Mouse (Mus musculus) right cerebral cortex, postnatal 14 days (tissue): ENCODE results near the gene Olfr263.

ENCODE experiments used
- DNase-seq: peaks from one replicate; pipeline ENCODE4 v3.0.0; 2022

The Olfr263 gene

DNA sequence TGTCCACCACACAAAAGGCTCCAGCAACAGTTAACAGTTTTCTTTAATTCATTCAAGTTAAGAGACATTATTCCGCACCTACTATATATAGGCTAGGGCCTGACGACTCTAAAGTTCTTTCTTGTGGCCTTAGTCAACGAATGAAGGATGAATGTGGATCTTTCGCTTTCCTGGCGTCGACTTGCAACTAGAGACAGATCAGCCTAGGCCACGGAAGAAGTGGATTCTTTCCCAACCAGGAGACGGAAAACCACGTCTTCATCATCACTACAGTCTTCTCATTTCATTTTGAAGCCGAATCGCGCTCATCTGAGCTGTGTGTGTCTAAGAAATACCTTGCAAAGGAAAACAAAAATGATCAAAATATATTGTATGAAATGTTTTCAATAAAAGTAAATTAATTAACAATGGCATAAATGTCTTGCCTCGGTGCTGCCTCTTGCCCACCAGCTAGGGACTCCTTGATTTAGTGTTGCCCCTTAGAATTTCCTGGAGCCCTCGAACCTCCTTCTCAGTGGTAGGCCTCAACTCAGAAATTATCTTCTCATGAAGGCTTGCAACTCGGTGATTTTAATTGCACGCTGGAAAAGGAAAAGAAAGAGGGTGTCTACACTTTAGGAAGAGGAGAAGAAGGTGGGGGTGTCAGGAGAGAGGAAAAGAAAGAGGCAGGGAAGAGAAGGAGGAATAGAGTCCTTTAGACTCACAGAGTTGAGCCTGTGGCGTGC, 41.2 kb downstream of the Olfr263 start:
- no peak for DNase-seq

DNA sequence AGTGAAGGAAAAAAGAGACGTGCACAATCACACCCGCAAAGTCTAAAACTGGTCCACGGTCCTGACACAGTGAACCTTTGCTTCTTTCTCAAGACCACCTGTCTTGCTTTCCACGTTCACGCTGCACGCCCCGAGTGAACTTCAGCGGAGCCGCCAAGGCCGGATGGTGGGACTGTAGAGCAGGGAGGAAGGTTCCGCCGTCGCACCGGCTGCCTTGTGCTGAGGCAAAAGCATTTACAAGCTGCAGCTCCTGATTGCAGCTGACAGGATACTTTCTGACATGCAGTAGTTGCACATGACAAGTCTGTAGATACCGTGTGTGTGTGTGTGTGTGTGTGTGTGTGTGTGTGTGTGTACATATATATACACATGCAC, 41.7 kb downstream of the Olfr263 start:
- no peak for DNase-seq

- no peak for DNase-seq
Measured at GRCm38 (mm10) chr13:21171600-21172150, 42.2 kb downstream of the Olfr263 start.

DNA sequence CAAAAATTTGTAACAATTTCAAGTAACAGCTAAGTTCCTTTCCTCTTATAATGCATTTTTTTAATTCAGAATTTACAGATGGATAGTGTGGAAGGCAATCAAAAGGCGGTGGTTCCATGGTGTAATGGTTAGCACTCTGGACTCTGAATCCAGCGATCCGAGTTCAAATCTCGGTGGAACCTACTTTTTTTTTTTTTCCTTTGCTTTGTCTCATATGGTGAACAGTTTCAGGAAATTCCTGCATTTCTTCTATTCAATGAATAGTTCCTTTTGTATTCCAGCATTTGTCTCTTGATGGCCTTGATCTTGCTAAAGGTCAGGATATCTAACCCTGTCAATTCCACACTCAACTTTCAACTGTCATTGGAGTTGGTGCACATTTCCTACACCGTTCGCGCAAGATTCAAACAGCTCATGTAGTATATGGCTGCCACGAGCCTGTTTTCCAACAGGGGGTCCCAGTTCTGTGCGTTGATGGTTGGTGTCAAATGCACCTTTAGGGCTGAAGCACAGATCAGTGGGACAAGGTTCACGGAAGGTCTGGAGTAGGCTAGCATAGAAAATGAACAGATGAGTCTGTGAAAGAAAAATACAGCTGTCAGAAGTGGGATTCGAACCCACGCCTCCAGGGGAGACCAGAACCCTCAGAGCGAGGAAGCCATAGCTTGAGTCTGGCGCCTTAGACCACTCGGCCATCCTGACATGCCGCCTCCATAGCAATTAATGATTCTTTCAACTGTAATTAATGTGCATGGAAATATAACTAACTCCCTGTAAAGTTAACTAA, 43.0 kb downstream of the Olfr263 start:
- peak; percentile 56 for DNase-seq

DNA sequence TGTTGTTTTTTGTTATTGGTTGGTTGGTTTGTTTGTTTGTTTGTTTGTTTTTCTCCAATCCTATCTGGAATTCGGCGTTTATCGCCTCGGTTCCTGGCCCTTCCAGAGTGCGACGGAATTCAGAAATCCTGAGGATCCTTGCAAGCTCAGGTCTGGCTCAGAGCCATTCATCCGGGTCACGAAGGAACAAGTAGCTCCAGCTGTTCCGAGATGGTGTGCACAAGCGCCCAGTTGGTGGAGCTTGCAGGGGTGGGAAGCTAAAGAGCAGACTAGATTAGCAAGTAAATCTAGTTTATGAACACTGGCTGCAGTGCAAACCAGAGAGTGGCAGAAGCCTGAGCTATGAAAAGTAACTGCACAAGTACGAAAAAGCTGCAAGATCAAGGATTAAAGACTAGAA, 43.6 kb downstream of the Olfr263 start:
- peak; percentile 86 for DNase-seq

GRCm38 (mm10) chr13:21176733-21177132, 47.3 kb downstream of the Olfr263 start:
- DNase-seq: no peak

- no peak for DNase-seq
Measured at GRCm38 (mm10) chr13:21177657-21178056, 48.2 kb downstream of the Olfr263 start.

DNA sequence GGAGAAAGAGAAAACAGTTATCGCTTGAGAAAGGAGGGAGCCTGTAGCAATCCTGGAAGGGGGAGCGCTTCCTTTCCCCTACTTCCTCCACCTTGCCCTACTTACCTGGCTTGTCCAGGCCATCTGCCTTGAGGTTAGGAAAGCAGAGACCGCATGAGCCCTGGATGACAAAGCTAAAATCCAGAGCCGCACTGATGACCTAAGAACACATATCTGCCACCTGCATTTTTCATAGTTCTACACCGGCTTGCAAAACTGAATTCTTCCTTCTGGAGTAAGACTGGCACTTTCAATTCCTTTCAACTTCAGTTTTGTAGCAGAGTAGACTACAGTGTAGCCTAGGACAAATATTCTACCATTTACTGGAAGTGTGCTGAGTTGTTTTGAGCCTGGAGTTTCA, 48.9 kb downstream of the Olfr263 start:
- DNase-seq: no peak

DNA sequence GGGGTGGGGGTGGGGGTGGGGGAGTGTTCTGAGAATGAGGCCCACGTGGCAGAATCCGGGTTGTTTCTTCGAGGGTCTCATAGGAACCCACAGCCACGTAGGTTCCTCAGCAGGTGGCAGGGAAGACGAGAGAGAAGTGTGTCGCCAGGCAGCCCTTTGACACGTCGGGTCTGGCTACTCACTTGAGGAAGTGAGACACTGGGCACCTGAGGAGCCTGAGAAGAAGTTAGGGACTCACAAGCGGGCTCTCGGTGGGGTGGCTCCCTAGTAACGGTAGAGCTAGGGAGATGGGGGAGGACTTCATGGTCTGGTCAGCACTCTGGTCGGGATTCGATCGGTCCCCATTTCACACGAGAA, 49.9 kb downstream of the Olfr263 start, which contains the start of gene Trim27:
TSS of gene Trim27 (plus strand) at position 79 of the 357 bp plus-strand sequence.
- no peak for DNase-seq

DNA sequence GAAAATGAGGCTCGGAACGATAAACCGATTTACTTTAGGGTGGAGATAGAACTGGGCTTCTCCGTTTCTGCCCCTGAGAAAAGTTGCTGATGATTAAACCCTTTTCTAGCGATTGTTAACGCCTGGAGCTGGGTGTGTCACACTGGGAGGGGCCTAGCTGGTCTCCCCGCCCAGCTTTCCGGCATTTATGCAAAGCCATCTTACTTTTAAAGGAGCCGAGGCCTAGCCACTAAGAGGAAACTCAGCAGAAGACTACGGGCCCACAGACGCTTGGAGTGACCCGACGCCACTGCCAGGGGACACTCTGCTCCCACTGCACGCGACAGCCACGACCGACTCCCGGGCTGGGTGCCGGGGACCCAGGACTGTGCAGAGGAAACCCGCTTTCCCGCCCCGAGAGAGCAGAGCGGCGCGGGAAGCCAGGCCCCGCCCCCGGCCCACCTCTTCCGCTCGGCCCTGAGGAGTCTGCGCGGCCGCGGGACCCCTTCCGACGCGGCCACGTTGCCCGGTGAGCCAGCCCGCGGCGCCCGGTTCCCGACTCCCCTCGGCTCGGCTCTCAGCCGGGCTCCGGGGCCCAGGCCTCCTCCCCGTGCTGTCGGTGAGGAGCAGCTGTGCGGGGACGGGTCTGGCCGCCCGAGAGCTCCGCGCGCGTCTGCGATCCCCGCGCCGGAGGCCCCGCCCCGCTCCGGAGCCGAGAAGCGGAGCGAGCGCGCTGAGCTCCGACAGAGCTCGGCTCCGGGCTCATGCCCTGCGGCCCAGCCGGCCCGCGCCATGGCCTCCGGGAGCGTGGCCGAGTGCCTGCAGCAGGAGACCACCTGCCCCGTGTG, 50.5 kb downstream of the Olfr263 start:
- peak; percentile 68 for DNase-seq

GRCm38 (mm10) chr13:21180551-21181530, 51.4 kb downstream of the Olfr263 start:
- DNase-seq: peak; percentile 49

DNA sequence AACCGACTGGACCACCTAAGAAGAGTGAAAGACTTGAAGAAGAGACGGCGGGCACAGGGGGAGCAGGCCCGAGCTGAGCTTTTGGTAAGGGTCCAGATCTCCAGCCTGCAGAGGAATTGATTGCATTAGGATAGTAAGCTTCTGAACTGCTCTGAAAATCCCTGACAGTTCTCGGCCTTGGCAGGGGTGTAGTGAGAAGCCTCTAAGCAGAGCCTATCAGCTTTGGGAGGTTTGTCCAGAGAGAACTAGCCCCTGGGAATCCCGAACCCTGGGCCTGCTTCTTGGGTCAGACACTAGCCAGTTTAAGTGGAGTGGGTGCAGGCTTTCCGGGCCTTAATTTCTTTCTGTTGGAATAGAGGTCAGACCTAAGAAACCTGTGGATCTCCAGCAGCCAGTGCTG, 52.6 kb downstream of the Olfr263 start:
- no peak for DNase-seq

DNA sequence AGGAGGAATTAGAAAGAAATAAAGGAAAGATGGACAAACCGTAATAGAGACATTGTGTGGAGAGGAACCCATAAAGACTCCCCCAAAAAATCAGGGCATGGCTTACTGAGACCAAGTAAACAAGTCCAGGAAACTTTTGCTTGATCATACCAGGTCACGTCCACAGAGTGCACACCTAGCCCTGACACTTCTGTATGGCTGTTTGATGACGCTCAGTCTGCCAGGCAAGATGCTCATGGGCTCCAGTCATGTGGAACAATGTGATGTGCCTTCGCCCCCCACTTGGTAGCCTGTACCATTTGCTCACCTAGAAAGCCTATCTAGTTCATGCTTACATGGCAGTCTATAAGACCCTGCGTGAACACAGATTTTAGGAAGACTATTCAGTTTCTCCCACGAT, 53.6 kb downstream of the Olfr263 start:
- DNase-seq: no peak

GRCm38 (mm10) chr13:21183661-21184060, 54.2 kb downstream of the Olfr263 start:
- no peak for DNase-seq

DNA sequence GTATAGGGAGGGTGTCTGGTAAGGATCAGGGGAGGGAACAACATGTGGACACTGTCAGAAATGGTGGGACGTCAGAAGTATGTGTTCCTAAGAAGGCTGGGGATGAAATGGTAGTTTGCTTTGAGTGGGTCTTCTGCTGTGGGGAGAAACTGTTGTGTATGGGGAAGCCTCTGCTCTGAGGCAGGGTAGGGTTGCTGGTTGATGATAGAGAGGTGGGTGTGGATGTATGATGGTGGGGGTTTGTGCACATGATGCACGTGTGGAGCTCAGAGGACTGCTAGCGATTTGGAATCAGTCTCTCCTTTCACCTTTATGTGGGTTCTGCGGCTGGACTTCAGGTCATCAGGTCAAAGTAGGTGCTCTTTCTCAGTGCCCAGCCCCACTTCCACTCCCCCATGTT, 56.1 kb downstream of the Olfr263 start:
- no peak for DNase-seq
